Mouse (Mus musculus): ENCODE results near the gene Ffar1.
"Not testable (repeated sequence)": the region's sequence is repeated elsewhere in the genome, so short reads cannot be mapped to it uniquely, and the experiment has no call there.

Ffar1 gene

GRCm38 (mm10) chr7:30847934-30848333, 13.4 kb downstream of the Ffar1 start:
- no peak for DNase-seq (ENCODE audit: inconsistent ontology term)

GRCm38 (mm10) chr7:30847386-30847785, 14.0 kb downstream of the Ffar1 start:
- no peak for DNase-seq (ENCODE audit: inconsistent ontology term)

- no peak for DNase-seq (ENCODE audit: inconsistent ontology term)
Observed at GRCm38 (mm10) chr7:30846505-30847053, 14.8 kb downstream of the Ffar1 start.

- no peak for DNase-seq (ENCODE audit: inconsistent ontology term)
Observed at GRCm38 (mm10) chr7:30844676-30845297, 16.6 kb downstream of the Ffar1 start.

GRCm38 (mm10) chr7:30842092-30842491, 19.3 kb downstream of the Ffar1 start:
- no peak for DNase-seq (ENCODE audit: inconsistent ontology term)

GRCm38 (mm10) chr7:30841379-30841778, 20.0 kb downstream of the Ffar1 start:
- no peak for DNase-seq (ENCODE audit: inconsistent ontology term)

GRCm38 (mm10) chr7:30840306-30840705, 21.1 kb downstream of the Ffar1 start:
- no peak for DNase-seq (ENCODE audit: inconsistent ontology term)

GRCm38 (mm10) chr7:30837277-30837676, 24.1 kb downstream of the Ffar1 start:
- no peak for DNase-seq (ENCODE audit: inconsistent ontology term)

- DNase-seq (ENCODE audit: inconsistent ontology term) = not testable (repeated sequence)
Observed at GRCm38 (mm10) chr7:30832684-30833083, 28.7 kb downstream of the Ffar1 start.

- no peak for DNase-seq (ENCODE audit: inconsistent ontology term)
Observed at GRCm38 (mm10) chr7:30832261-30832660, 29.1 kb downstream of the Ffar1 start.

- DNase-seq (ENCODE audit: inconsistent ontology term) = no peak
Observed at GRCm38 (mm10) chr7:30829428-30829827, 31.9 kb downstream of the Ffar1 start.

- not testable (repeated sequence) for DNase-seq (ENCODE audit: inconsistent ontology term)
Observed at GRCm38 (mm10) chr7:30828871-30829270, 32.5 kb downstream of the Ffar1 start.

- DNase-seq (ENCODE audit: inconsistent ontology term) = no peak
Observed at GRCm38 (mm10) chr7:30826660-30827059, 34.7 kb downstream of the Ffar1 start.

GRCm38 (mm10) chr7:30824306-30824705, 37.1 kb downstream of the Ffar1 start:
- DNase-seq (ENCODE audit: inconsistent ontology term) = no peak

GRCm38 (mm10) chr7:30823675-30824074, 37.7 kb downstream of the Ffar1 start, which contains the start of gene Ffar2:
Gene Ffar2 (minus strand): TSS chr7:30823775.
- no peak for DNase-seq (ENCODE audit: inconsistent ontology term)

GRCm38 (mm10) chr7:30821532-30821931, 39.8 kb downstream of the Ffar1 start:
- no peak for DNase-seq (ENCODE audit: inconsistent ontology term)

- DNase-seq (ENCODE audit: inconsistent ontology term) = no peak
Observed at GRCm38 (mm10) chr7:30820854-30821445, 40.4 kb downstream of the Ffar1 start.

- DNase-seq (ENCODE audit: inconsistent ontology term) = no peak
Observed at GRCm38 (mm10) chr7:30820131-30820530, 41.2 kb downstream of the Ffar1 start.

GRCm38 (mm10) chr7:30812291-30812807, 49.0 kb downstream of the Ffar1 start:
- DNase-seq (ENCODE audit: inconsistent ontology term) = no peak

- no peak for DNase-seq (ENCODE audit: inconsistent ontology term)
Observed at GRCm38 (mm10) chr7:30811757-30812290, 49.5 kb downstream of the Ffar1 start.

GRCm38 (mm10) chr7:30810319-30810718, 51.0 kb downstream of the Ffar1 start:
- DNase-seq (ENCODE audit: inconsistent ontology term) = no peak

Measured in Muller cell, postnatal 12 days (primary cell).